Mouse (Mus musculus): ENCODE data around the gene Rbm8a.

Rbm8a gene

GRCm38 (mm10) chr3:96671519-96671918 is 41.8 kb downstream of the Rbm8a start:
- DNase-seq (ENCODE audit: low spot score), result no peak

- DNase-seq (ENCODE audit: low spot score), result no peak
Observed at GRCm38 (mm10) chr3:96673514-96673913, 43.8 kb downstream of the Rbm8a start.

GRCm38 (mm10) chr3:96674442-96674841 is 44.7 kb downstream of the Rbm8a start:
- no peak for DNase-seq (ENCODE audit: low spot score)

- DNase-seq (ENCODE audit: low spot score), result no peak
Observed at GRCm38 (mm10) chr3:96675171-96675570, 45.4 kb downstream of the Rbm8a start.

GRCm38 (mm10) chr3:96675690-96676089 is 46.0 kb downstream of the Rbm8a start:
- DNase-seq (ENCODE audit: low spot score), result no peak

- no peak for DNase-seq (ENCODE audit: low spot score)
Observed at GRCm38 (mm10) chr3:96678456-96678855, 48.7 kb downstream of the Rbm8a start.

- DNase-seq (ENCODE audit: low spot score), result no peak
Observed at GRCm38 (mm10) chr3:96679159-96679674, 49.5 kb downstream of the Rbm8a start.

GRCm38 (mm10) chr3:96680269-96680956 is 50.7 kb downstream of the Rbm8a start:
- no peak for DNase-seq (ENCODE audit: low spot score)
